Mouse (Mus musculus) frontal cortex, adult (tissue): Measurements from ENCODE around the gene Tapbp.

Experiments
- ATAC-seq: cut with Nextera tagmentation; 2 replicates; pipeline ENCODE4 v1.9.2; 2017; ENCODE audit warnings: mild to moderate bottlenecking, moderate library complexity, mixed read lengths; ENCODE audit not compliant: low TSS enrichment

Tapbp gene

GRCm38 (mm10) chr17:33921361-33921760, 5.7 kb downstream of the Tapbp start:
- no peak for ATAC-seq

GRCm38 (mm10) chr17:33924577-33925283, 9.0 kb downstream of the Tapbp start:
- ATAC-seq = no peak

GRCm38 (mm10) chr17:33925406-33926116, 9.9 kb downstream of the Tapbp start:
- no peak for ATAC-seq

DNA sequence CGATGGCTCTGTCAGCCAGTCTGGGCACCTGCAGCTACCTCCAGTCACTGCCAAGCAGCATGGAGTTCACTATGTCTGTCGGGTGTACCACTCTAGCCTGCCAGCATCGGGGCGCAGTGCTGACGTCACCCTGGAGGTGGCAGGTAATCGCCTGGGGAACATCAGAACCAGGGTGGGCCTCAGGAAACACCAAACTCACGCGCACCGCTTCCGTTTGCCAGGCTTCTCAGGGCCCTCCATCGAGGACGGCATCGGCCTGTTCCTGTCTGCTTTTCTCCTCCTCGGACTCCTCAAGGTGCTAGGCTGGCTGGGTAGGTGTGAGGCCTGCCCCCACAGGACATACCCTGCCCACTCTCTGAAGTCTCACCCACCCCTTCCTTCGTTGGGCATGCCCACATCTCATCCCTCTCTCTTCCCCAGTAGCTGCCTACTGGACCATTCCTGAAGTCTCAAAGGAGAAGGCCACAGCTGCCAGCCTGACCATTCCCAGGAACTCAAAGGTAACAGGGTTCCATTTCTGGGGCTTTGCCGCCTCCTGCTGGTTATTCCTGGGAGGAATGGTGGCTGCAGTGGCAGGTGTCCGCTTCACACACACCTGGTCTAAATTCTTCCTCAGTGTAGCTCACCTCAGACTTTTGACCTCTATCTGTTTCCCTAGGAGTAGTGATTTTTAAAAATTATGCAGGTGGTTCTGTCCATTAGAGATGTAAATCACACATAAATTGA, 10.7 kb downstream of the Tapbp start:
- no peak for ATAC-seq

- no peak for ATAC-seq
Observed at GRCm38 (mm10) chr17:33928251-33928947, 12.7 kb downstream of the Tapbp start.

- ATAC-seq = peak; percentile 68
Observed at GRCm38 (mm10) chr17:33929371-33930279, 13.9 kb downstream of the Tapbp start, which contains the start of gene Rgl2. Gene Rgl2, plus strand, starts transcription at chr17:33929543.

DNA sequence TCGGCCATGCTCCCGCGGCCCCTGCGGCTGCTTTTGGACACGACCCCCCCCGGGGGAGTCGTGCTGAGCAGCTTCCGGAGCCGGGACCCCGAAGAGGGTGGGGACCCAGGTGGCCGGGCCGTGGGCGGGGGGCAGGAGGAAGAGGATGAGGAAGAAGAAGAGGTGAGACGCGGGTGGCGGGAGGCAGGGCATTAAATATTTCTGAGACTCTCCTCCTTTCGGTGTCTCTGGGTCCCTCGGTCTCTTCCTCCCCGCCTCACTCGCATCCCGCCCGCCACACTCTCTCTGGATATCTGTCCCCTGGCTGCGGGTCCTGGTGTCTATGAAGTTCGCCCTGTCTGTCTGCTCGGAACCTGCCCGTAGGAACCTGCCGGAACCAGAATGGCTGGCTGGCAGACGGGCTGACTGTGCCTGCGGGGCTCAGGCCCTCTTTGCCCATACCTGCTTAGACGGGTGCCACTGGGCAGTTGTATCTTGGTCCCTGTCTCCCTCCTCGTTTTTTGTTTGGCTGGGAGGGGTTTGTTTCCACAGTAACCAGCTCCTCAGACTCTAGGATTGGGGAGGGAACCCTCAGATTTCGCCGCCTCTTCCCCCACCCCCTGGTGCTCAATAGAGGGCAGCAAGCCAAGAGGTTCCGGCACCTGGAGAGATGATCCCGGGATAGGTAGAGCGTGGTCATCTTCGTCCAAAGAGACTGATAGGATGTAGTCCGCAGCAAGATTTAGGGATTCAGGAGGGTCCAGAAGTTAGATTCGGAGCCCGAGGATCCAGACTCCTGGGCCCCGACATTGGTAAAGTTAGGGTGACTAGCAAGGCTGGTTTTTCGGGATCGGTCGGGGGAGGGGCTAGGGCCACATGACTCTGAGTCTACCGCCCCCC, 14.8 kb downstream of the Tapbp start:
- peak; percentile 51 for ATAC-seq

- peak; percentile 2; the same call in 1 of the 2 replicates for ATAC-seq
Observed at GRCm38 (mm10) chr17:33931159-33931866, 15.6 kb downstream of the Tapbp start.

- ATAC-seq = no peak
Observed at GRCm38 (mm10) chr17:33931947-33932346, 16.2 kb downstream of the Tapbp start.

- no peak for ATAC-seq
Observed at GRCm38 (mm10) chr17:33932448-33932847, 16.7 kb downstream of the Tapbp start.

DNA sequence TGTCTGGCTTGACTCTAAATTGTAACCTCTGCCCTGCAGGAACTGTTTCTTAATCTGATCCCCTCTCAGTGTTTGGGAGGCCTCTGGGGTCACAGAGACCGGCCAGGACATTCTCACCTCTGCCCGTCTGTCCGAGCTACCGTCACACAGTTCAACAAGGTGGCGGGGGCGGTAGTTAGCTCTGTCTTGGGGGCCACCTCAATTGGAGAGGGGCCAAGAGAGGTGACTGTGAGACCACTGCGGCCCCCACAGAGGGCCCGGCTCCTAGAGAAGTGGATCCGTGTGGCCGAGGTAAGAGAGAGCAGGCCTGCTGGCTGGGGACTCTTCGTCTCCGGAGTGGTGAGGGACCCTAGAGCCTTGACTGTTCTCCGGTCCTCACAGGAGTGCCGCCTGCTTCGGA, 17.3 kb downstream of the Tapbp start:
- ATAC-seq = no peak

GRCm38 (mm10) chr17:33935422-33936055, 19.8 kb downstream of the Tapbp start:
- ATAC-seq = no peak

- no peak for ATAC-seq
Observed at GRCm38 (mm10) chr17:33936993-33937392, 21.3 kb downstream of the Tapbp start.

DNA sequence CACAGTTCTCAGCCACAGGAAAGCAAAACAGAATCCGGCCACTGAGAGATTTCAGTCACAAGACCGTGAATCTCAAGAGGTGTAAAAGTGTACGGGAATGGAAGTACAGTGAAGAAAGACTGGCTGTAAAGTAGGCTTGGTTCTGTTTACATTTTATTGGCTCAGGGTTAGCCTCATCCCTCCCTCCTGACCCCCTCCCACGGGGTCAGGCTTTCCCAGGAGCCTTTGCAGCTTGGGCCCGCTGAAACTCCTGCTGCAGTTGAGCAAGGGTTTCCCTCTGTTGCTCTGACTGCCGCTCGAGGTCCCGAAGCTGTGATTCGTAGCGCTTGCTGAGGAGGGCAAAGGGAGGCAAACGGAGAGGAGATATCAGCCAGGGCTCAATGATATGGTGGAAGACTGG, 23.1 kb downstream of the Tapbp start:
- ATAC-seq = no peak

- ATAC-seq = peak; percentile 90
Observed at GRCm38 (mm10) chr17:33940206-33940805, 24.6 kb downstream of the Tapbp start, which contains the start of the genes Pfdn6 and Wdr46. Gene Pfdn6, minus strand, starts transcription at chr17:33940343. Gene Wdr46, plus strand, starts transcription at chr17:33940660.

DNA sequence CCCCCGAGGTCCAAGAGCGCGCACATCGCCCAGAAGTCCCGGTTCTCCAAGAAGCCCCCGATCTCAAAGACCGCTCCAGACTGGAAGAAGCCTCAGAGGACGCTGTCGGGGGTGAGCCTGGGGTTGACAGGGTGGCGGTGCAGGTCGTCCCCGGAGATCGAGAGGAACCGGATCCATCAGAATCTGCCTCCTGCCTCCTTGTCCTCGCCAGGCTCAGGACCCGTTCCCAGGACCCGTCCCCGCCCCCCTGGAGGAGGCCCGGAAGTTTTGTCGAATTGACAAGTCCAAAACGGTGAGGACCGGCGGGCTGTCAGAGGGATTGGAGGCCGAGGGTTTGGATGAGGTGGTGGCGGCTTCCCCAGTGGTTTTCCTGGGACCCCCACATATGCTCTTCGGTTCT, 25.3 kb downstream of the Tapbp start:
- no peak for ATAC-seq

- ATAC-seq = no peak
Observed at GRCm38 (mm10) chr17:33941381-33941780, 25.7 kb downstream of the Tapbp start.

DNA sequence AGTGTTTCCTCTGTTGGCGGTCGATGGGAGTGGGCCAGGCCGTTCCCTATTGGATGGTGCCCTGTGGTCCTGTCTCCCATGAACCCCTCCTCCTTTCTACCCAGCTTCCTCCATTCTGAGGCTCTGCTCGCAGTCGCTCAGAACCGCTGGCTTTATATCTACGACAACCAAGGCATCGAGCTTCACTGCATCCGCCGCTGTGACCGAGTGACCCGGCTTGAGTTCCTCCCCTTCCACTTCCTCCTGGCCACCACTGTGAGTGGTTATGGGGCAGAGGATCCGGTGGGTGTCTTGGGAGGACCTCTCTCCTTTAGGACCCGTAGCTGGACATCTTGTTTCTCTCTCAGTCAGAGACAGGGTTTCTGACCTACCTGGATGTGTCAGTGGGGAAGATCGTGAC, 27.8 kb downstream of the Tapbp start:
- no peak for ATAC-seq
